Mouse (Mus musculus) heart, adult 8-10 months (tissue): Measurements from ENCODE around the gene Slc35e3. TPM values are rescaled to one million over a fixed set of nuclear protein-coding genes. Genes with fewer than 3 reads are reported as not detected.
"Not testable (repeated sequence)": the region's sequence is repeated elsewhere in the genome, so short reads cannot be mapped to it uniquely, and the experiment has no call there.

Experiments
- DNase-seq: peaks from one replicate; pipeline ENCODE4 v3.0.0; 2022; ENCODE audit warnings: low spot score
- total RNA-seq, 4 experiments: library from RNA; stranded (reverse); gene quantifications; 2 replicates each; pipeline ENCODE4 v1.2.4; 2022

Slc35e3 gene
- total RNA-seq, 4 experiments from 2014 or later, result 7.7 to 9.3 (median 7.8) TPM

DNA sequence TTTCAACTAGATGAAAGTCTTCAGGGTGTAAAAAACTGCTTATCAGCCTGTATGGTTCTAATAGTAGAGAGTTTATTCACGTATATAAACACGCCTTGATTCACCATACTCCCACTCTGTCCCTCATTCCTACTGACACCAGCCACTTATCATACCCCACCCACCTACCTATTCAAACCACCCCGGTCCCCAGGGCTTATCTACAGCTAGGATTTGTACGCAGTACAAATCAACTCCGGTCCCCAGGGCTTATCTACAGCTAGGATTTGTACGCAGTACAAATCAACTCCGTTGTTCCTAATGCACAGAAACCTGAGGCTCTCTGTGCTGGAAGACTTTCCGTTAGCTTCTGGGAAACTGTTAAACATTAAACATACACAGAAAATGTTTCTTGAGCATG, 12.5 kb downstream of the Slc35e3 start:
- not testable (repeated sequence) for DNase-seq

DNA sequence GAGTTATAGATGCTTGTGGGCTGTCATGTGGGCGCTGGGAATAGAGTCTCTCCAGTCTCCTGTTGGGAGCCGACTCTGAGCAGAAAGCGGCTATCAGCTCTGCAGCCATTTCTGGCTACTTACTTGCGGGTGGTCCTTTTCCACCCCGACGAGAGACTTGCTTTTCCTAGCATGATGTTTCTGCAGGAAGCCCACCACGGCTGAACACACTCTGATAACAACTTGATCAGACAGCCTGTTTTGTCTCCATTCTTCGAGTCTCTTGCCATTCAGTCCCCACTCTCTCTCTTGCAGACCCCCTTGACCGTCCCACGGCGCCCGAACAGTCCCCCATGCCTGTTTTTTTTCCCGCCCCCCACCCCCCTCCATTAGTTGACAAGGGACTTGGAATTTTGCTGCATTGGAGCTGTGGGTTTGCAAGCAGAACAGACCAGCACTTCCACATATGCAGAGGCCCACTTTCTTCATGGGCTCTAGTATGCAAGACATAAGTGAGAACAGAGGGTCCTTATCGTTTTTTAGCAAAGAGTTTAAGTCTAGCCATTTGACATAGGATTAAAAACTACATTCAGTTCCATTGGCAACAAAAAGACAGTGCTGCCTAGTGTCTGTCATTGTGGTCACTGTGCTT, 13.1 kb downstream of the Slc35e3 start:
- no peak for DNase-seq

DNA sequence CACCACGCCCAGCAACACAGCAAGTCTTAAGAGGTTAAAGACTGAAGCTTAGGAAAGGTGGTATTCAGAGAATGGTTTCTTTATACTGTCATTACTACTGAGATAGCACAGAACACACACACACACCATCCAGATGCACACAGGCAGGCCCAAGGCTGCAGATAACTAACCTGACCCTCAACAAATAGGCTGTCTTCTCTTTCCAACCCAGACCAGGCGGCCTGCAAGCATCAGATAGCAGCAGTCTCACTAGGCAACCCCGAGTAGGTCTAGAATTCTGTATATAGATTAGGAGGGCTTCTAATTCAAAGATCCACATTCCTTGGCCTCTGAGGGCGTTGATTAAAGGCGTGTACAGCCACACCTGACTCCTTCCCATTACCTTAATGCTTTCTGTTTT, 14.0 kb downstream of the Slc35e3 start:
- DNase-seq, result no peak

DNA sequence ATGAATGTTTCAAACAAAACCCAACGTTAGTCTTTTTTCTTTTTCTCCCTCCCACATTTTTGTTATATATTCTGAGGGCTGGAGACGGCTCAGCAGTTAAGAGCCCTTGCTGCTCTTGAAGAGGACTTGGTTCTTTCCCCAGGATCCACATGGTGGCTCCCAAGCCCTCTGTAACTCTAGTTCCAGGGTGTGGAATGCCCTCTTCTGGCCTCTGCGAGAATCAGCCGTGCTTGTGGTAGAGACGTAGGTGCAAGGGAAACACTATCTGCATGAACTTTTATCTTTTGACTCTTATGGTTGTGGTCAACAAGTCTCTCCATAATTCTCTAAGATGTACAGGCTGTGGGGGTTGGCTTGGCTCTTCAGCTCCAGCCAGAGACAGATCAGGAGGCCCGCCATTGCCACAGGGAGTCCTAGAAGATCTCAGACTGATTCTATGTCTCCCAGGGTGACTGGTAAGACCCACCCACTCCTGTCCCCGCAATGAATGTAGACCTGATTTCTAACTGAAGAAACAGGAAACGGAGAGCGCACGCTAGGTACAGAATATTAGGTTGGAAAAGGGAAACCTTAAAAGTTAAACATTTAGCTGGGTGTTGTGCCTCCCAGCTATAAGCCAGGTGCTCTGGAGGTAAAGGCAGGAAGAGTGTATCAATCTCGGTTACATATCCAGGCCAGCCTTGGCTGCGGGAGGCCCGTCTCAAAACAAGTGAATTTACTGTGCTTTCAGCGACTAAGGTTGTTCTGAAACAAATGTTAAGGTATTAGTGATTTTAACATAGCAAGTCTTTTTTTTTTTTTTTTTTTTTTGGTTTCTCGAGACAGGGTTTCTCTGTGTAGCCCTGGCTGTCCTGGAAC, 14.7 kb downstream of the Slc35e3 start:
- DNase-seq, result no peak

DNA sequence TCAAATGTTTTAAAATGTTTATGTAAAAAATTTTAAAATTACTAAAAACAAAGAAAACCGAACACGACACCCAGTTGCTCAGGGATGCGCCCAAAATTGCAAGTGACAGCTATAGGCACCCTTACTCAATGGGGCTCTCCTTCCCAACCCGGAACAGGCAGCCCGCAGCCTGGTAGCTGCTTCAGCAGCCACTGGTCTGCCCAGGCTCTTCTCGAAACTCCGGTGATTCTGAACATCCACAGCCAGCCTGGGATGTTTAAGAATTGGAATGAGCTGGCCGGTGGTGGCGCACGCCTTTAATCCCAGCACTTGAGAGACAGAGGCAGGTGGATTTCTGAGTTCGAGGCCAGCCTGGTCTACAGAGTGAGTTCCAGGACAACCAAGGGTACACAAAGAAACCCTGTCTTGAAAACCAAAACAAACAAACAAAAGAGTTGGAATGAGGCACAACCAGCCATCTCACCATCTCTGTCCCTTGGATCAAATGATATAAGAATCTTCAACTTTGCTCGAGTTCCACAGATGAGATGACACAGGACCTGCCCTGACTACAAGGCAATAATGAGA, 15.4 kb downstream of the Slc35e3 start:
- DNase-seq, result no peak

DNA sequence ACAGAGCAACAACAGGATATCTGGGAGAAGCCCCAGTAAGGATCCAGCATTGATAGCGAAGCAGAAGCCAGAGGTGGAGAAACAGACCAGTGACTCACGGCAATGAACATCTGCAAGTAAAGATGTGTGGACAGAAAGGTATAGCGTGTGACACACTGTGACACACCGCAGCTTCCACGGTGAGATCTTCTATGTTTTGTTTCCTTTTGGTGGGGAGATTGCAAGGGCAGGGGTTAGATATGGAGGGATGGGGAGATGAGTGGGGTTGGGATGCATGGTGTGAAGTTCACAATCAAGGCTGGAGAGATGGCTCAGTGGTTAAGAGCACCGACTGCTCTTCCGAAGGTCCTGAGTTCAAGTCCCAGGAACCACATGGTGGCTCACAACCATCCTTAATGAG, 16.0 kb downstream of the Slc35e3 start:
- DNase-seq, result no peak

- no peak for DNase-seq
These were observed 16.9 kb downstream of the Slc35e3 start for GRCm38 (mm10) chr10:117729139-117729814.

- no peak for DNase-seq
These were observed 17.6 kb downstream of the Slc35e3 start for GRCm38 (mm10) chr10:117728574-117728973.

DNA sequence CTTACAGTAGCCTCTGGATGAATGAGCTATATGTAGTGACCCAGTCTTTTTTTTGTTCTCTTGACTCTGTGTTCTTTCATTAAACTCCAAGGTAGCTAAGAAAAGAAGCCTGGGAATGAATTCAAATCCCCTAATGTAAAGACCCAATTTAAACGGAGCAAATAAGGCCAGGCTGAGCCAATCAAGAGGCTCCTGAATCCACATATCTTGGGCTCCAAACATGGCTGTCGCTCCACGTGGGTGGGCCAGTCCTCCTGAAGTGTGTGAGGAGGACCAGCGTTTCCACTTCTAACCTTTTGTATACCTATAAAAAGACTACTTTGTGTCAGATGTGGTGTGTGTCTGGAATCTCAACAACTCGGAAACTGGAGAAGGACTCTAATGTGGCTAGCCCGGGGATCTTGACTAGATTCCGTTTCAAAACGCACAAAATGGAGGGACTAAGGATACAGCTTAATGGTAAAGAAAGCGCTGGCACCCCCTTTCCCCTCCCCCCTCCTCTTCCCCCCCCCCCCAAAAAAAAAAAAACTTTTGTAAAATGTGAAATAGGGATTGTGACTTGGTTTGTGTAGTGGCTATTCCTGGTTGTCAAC, 18.6 kb downstream of the Slc35e3 start:
- DNase-seq, result no peak

GRCm38 (mm10) chr10:117726888-117727385, 19.2 kb downstream of the Slc35e3 start:
- DNase-seq, result no peak

DNA sequence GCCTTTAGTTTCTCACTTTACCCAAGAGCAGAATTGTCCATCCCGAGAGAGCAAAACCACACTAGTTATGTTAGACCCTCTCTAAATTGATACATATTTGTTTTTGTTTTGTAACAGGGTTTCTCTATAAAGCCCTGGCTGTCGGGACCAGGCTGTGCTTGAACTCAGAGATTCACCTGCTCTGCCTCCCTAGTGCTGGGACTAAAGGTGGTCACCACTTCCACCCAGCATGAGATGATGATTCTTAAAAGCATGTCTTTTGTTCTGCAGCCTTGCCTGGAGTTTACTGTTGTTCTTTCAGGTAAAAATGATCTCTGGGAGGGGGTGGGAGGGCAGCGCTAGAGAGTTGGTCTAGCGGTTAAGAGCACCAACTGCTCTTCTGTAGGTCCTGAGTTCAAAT, 19.8 kb downstream of the Slc35e3 start:
- DNase-seq, result no peak

- no peak for DNase-seq
These were observed 20.5 kb downstream of the Slc35e3 start for GRCm38 (mm10) chr10:117725671-117726070.

DNA sequence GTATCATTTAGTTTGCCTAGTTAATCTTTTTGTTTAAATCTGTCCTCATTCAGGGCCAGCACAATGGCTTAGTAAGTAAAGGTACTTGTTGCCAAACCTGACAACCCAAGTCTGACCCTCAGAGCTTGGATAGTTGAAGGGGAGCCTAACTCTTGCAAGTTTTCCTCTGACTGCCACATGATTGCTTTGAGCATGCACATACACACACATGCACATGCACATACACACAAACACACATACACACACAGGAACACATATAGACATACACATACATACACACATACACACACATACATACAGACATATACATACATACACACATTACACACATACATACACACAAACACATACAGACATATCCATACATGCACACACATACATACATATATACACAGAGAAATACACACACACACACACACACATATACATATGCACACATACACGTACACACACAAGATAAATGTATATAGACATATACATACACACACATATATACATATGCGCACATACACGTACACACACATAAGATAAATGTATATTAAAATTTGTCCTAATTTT, 21.3 kb downstream of the Slc35e3 start:
- no peak for DNase-seq

- no peak for DNase-seq
These were observed 21.9 kb downstream of the Slc35e3 start for GRCm38 (mm10) chr10:117724136-117724718.

DNA sequence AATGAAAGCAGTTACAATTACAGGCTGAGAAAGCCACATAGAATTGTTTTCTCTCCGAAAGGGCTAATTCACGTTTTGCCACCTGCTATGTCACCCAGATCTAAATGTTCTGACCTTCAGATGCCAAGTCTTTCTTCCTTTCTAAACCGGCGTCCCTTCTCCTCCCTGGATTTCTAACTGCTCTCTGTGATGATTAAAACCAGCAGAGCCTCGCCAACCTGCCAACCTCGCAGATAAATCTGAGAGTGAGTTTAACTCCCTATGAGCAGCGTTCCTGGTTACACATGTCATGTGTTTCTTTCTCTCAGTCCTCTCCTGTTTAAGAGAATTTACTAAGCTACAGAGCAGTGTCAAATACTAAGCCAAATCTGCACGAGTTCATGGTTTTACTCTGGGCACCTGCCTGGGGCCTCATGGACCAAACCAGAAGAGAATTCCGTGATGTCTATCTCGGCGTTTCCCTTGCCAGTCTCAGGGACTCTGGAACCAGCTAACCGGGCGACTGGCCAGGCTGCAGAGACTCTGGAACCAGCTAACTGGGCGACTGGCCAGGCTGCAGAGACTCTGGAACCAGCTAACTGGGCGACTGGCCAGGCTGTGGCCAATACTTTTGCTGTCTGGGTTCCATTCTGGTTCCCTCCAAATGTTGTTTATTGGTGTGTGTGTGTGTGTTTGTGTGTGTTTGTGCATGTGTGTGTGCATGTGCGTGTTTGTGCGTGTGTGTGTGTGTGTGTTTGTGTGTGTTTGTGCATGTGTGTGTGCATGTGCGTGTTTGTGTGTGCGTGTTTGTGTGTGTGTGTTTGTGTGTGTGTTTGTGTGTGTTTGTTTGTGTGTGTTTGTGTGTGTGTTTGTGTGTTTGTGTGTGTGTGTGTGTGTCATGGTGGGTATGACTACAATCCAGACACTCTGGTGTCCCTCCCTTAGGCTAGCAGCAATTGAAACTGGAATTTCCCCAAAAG, 27.7 kb downstream of the Slc35e3 start:
- DNase-seq, result no peak

- DNase-seq, result peak; percentile 63
These were observed 28.6 kb downstream of the Slc35e3 start for GRCm38 (mm10) chr10:117717583-117717982.

DNA sequence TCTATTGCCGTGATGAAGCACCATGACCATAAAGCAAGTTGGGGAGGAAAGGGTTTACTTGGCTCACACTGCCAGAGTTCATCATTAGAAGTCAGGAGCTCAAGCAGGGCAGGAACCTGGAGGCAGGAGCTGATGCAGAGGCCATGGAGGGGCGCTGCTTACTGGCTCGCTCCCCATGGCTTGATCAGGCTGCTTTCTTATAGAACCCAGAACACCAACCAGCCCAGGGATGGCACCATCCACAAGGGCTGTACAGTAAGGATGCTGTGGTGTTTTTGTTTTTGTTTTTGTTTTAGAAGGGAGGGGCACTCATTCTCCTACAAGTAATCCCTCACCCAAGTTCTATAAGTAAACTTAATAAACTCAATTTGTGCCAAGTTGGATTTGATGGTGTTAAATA, 29.5 kb downstream of the Slc35e3 start:
- no peak for DNase-seq

GRCm38 (mm10) chr10:117715654-117716053, 30.5 kb downstream of the Slc35e3 start:
- DNase-seq, result not testable (repeated sequence)

GRCm38 (mm10) chr10:117714928-117715500, 31.2 kb downstream of the Slc35e3 start:
- DNase-seq, result no peak
